Mouse (Mus musculus): ENCODE results near the gene Prkar1b.

DNA sequence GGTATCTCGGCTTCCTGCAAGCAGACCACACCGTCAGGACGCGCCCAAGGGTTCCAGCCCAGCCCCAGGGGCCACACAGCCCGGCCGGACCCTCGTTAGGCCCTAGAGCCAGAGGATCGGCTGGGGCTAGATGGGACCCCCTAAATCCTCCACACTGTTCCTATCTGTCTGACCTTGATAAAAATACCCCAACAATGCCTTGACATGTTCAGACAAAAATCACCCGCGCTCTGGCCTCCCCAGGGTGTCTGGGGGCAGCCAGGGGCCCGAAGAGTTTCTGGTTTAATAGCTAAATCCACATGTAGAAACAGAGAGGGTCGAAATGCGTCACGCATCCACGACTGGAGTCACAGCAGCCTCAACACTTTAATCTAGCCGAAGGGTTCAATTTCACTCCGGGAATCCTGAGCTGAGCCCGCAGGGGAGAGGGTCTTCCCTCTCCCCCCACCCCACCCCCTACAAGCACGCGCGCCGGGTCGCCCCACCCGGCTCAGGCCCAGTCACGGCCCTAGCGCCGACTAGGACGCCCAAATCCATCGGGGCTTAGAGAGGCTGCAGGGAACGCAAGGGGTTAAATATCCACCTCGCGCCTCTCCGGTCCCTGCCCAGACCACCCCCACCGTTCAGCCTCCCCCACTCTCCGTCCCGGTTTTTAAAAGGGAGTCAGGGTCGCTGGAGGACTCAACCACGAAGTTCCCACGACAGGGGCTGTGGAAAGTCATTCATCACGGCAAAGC, 156.3 kb downstream of the Prkar1b start:
- TF ChIP-seq POLR2A (IDR thresholded peaks at IDR 0.05; ENCODE audit: control insufficient read depth, extremely low read depth, insufficient read depth, low read length, poor library complexity) (no peak), CTCF (IDR thresholded peaks at IDR 0.05; ENCODE audit: borderline replicate concordance, control insufficient read depth, extremely low read depth, insufficient read depth, low read length, poor library complexity) (no peak)

All from thymus, adult 2 months (tissue).